Mouse (Mus musculus) neural tube, embryonic 14.5 days (tissue): ENCODE data around the gene Hif3a. TPM values are rescaled to one million over a fixed set of nuclear protein-coding genes. Genes with fewer than 3 reads are reported as not detected.

ENCODE experiments used
- ATAC-seq: fragments of 200-750 bp; cut with Nextera tagmentation; 2 replicates; pipeline ENCODE4 v1.8.0; 2017; ENCODE audit warnings: low read depth, mild to moderate bottlenecking, moderate TSS enrichment, moderate library complexity
- H3K27ac ChIP-seq: fragments of 300-500 bp; sonication (generic); 2 replicates; pipeline ENCODE4 v1.5.1; 2014; ENCODE audit warnings: low read depth, mild to moderate bottlenecking, control low read depth, low read length, moderate library complexity, mixed read lengths
- H3K27me3 ChIP-seq: fragments of 300-500 bp; sonication (generic); 2 replicates; pipeline ENCODE4 v1.6.1; 2014; ENCODE audit warnings: low read length; ENCODE audit not compliant: control insufficient read depth, insufficient read depth
- H3K36me3 ChIP-seq: fragments of 300-500 bp; sonication (generic); 2 replicates; pipeline ENCODE4 v1.6.1; 2014; ENCODE audit warnings: low read length, mixed read lengths; ENCODE audit not compliant: control insufficient read depth, insufficient read depth
- H3K4me1 ChIP-seq: fragments of 300-500 bp; sonication (generic); 2 replicates; pipeline ENCODE4 v1.6.1; 2014; ENCODE audit warnings: low read length; ENCODE audit not compliant: control insufficient read depth, insufficient read depth
- H3K4me2 ChIP-seq: fragments of 300-500 bp; sonication (generic); 2 replicates; pipeline ENCODE4 v1.6.1; 2014; ENCODE audit warnings: mild to moderate bottlenecking, low read depth, low read length, control low read depth
- H3K4me3 ChIP-seq: fragments of 300-500 bp; sonication (generic); 2 replicates; pipeline ENCODE4 v1.5.1; 2014; ENCODE audit warnings: low read depth, low read length, control low read depth, mixed read lengths
- H3K9ac ChIP-seq: fragments of 300-500 bp; sonication (generic); replicated peaks from 2 replicates; pipeline ENCODE4 v1.6.1; 2014; ENCODE audit warnings: low read depth, mild to moderate bottlenecking, control low read depth, low read length, mixed read lengths
- H3K9me3 ChIP-seq: fragments of 300-500 bp; sonication (generic); 2 replicates; pipeline ENCODE4 v1.6.1; 2016; ENCODE audit warnings: low read length; ENCODE audit not compliant: control insufficient read depth
- WGBS: fragments of 180-500 bp; shearing (Covaris S2); extraction: QIAGEN DNeasy Blood & Tissue Kit; methylation state at CpG from one replicate; pipeline ENCODE4 v1.1.7; 2014; 5-methylcytosine and 5-hydroxymethylcytosine counted together
- polyA plus RNA-seq: library from polyadenylated mRNA; unstranded; fragments of >200 nt; fragmentation: Nextera tagmentation; extraction: Ambion mirVana; gene quantifications from 2 replicates; pipeline ENCODE4 v1.2.1, GENCODE M21; 2014

The Hif3a gene
- polyA plus RNA-seq, 1 experiment from 2014 or later, result 2.7 TPM

- Histone ChIP-seq H3K27ac (no peak overlapping the region), H3K4me2 (no peak overlapping the region)
- no peak for ATAC-seq
These were observed 11.7 kb downstream of the Hif3a start for GRCm38 (mm10) chr7:17050491-17050890.

GRCm38 (mm10) chr7:17048431-17049190, 13.6 kb downstream of the Hif3a start:
- Histone ChIP-seq H3K9me3 (no peaks in the 10 kb centered on the region), H3K4me1 (no peaks in the 10 kb centered on the region), H3K4me2 (no peak overlapping the region), H3K27ac (no peak overlapping the region), H3K4me3 (no peak overlapping the region), H3K36me3 (no peaks in the 10 kb centered on the region), H3K27me3 (no peaks in the 10 kb centered on the region), H3K9ac (no peak overlapping the region)
- ATAC-seq, result no peak
- WGBS, result 87% methylated on average over 10 of the region's 10 CpGs

More at GRCm38 (mm10) chr7:17050491-17050890, 11.7 kb downstream of the Hif3a start:
- 72% methylated on average over 11 of the region's 11 CpGs for WGBS
- Histone ChIP-seq H3K9ac (no peak overlapping the region), H3K36me3 (no peaks in the 10 kb centered on the region), H3K4me1 (no peaks in the 10 kb centered on the region), H3K4me3 (no peak overlapping the region), H3K9me3 (no peaks in the 10 kb centered on the region), H3K27me3 (no peaks in the 10 kb centered on the region)

- ATAC-seq, result no peak
- no peak overlapping the region for H3K4me2 ChIP-seq
- no peak overlapping the region for H3K9ac ChIP-seq
- 93% methylated on average over 5 of the region's 5 CpGs for WGBS
- H3K9me3 ChIP-seq, result no peaks in the 10 kb centered on the region
- no peaks in the 10 kb centered on the region for H3K36me3 ChIP-seq
- no peaks in the 10 kb centered on the region for H3K27me3 ChIP-seq
- no peak overlapping the region for H3K4me3 ChIP-seq
- H3K4me1 ChIP-seq, result no peaks in the 10 kb centered on the region
- H3K27ac ChIP-seq, result no peak overlapping the region
These were observed 15.1 kb downstream of the Hif3a start for GRCm38 (mm10) chr7:17047041-17047682.

GRCm38 (mm10) chr7:17045743-17046142, 16.5 kb downstream of the Hif3a start:
- H3K4me3 ChIP-seq, result no peak overlapping the region
- no peak overlapping the region for H3K4me2 ChIP-seq
- no peaks in the 10 kb centered on the region for H3K36me3 ChIP-seq
- no peak overlapping the region for H3K9ac ChIP-seq
- H3K27me3 ChIP-seq, result no peaks in the 10 kb centered on the region
- WGBS, result 50% methylated on average over 1 of the region's 1 CpGs
- H3K4me1 ChIP-seq, result no peaks in the 10 kb centered on the region
- H3K9me3 ChIP-seq, result no peaks in the 10 kb centered on the region
- H3K27ac ChIP-seq, result no peak overlapping the region
- no peak for ATAC-seq

- no peak overlapping the region for H3K4me3 ChIP-seq
- H3K36me3 ChIP-seq, result no peaks in the 10 kb centered on the region
- H3K4me2 ChIP-seq, result no peak overlapping the region
- no peaks in the 10 kb centered on the region for H3K27me3 ChIP-seq
- WGBS, result 96% methylated on average over 7 of the region's 7 CpGs
- ATAC-seq, result no peak
- H3K27ac ChIP-seq, result no peak overlapping the region
- H3K9me3 ChIP-seq, result no peaks in the 10 kb centered on the region
- no peaks in the 10 kb centered on the region for H3K4me1 ChIP-seq
- H3K9ac ChIP-seq, result no peak overlapping the region
These were observed 22.9 kb downstream of the Hif3a start for GRCm38 (mm10) chr7:17039373-17039772.

GRCm38 (mm10) chr7:17038018-17038695, 24.1 kb downstream of the Hif3a start:
- H3K27me3 ChIP-seq, result no peaks in the 10 kb centered on the region
- ATAC-seq, result peak; percentile 58; the same call in 1 of the 2 replicates
- no peak overlapping the region for H3K4me2 ChIP-seq
- no peaks in the 10 kb centered on the region for H3K4me1 ChIP-seq
- no peaks in the 10 kb centered on the region for H3K9me3 ChIP-seq
- 35% methylated on average over 9 of the region's 9 CpGs for WGBS
- H3K4me3 ChIP-seq, result no peak overlapping the region
- no peak overlapping the region for H3K27ac ChIP-seq
- H3K36me3 ChIP-seq, result no peaks in the 10 kb centered on the region
- H3K9ac ChIP-seq, result no peak overlapping the region

- Histone ChIP-seq H3K36me3 (no peaks in the 10 kb centered on the region), H3K4me2 (no peak overlapping the region), H3K4me3 (no peak overlapping the region), H3K27me3 (no peaks in the 10 kb centered on the region), H3K4me1 (peaks cover 14% of the 10 kb centered on the region), H3K9me3 (no peaks in the 10 kb centered on the region), H3K27ac (no peak overlapping the region), H3K9ac (no peak overlapping the region)
- ATAC-seq, result no peak
- WGBS, result 86% methylated on average over 7 of the region's 7 CpGs
These were observed 32.0 kb downstream of the Hif3a start for GRCm38 (mm10) chr7:17030239-17030638.

- 77% methylated on average over 7 of the region's 7 CpGs for WGBS
- no peak for ATAC-seq
- peaks cover 14% of the 10 kb centered on the region for H3K4me1 ChIP-seq
These were observed 33.3 kb downstream of the Hif3a start for GRCm38 (mm10) chr7:17028923-17029322.

More at GRCm38 (mm10) chr7:17028923-17029322, 33.3 kb downstream of the Hif3a start:
- no peak overlapping the region for H3K9ac ChIP-seq
- no peak overlapping the region for H3K4me3 ChIP-seq
- no peaks in the 10 kb centered on the region for H3K9me3 ChIP-seq
- H3K36me3 ChIP-seq, result no peaks in the 10 kb centered on the region
- H3K27ac ChIP-seq, result no peak overlapping the region
- no peak overlapping the region for H3K4me2 ChIP-seq
- H3K27me3 ChIP-seq, result no peaks in the 10 kb centered on the region
